Mouse (Mus musculus): ENCODE results near the gene Maml3.

Gene Maml3

GRCm38 (mm10) chr3:51904357-51904855 is 200.5 kb downstream of the Maml3 start:
- no peak for DNase-seq

- DNase-seq: no peak
Measured at GRCm38 (mm10) chr3:51901151-51901550, 203.7 kb downstream of the Maml3 start.

- DNase-seq: peak in 1 of 2 experiments; percentile 45
Measured at GRCm38 (mm10) chr3:51894514-51894913, 210.4 kb downstream of the Maml3 start.

- DNase-seq: no peak
Measured at GRCm38 (mm10) chr3:51891562-51892119, 213.2 kb downstream of the Maml3 start.

- DNase-seq: no peak
Measured at GRCm38 (mm10) chr3:51890181-51890580, 214.7 kb downstream of the Maml3 start.

- DNase-seq: peak; percentile 92 to 93
Measured at GRCm38 (mm10) chr3:51889776-51890175, 215.1 kb downstream of the Maml3 start.

- peak; percentile 53 to 62 for DNase-seq
Measured at GRCm38 (mm10) chr3:51888662-51889433, 216.0 kb downstream of the Maml3 start.

- peak; percentile 46 to 54 for DNase-seq
Measured at GRCm38 (mm10) chr3:51888295-51888661, 216.6 kb downstream of the Maml3 start.

- peak; percentile 37 to 50 for DNase-seq
Measured at GRCm38 (mm10) chr3:51885920-51886319, 219.0 kb downstream of the Maml3 start.

GRCm38 (mm10) chr3:51885487-51885886 is 219.4 kb downstream of the Maml3 start:
- DNase-seq: no peak

- no peak for DNase-seq
Measured at GRCm38 (mm10) chr3:51881981-51882380, 222.9 kb downstream of the Maml3 start.

- no peak for DNase-seq
Measured at GRCm38 (mm10) chr3:51881393-51881792, 223.5 kb downstream of the Maml3 start.

GRCm38 (mm10) chr3:51880506-51881036 is 224.3 kb downstream of the Maml3 start:
- DNase-seq: no peak

- DNase-seq: no peak
Measured at GRCm38 (mm10) chr3:51879211-51879610, 225.7 kb downstream of the Maml3 start.

GRCm38 (mm10) chr3:51878577-51878976 is 226.3 kb downstream of the Maml3 start:
- no peak for DNase-seq

GRCm38 (mm10) chr3:51876729-51877128 is 228.1 kb downstream of the Maml3 start:
- no peak for DNase-seq

- DNase-seq: no peak
Measured at GRCm38 (mm10) chr3:51875629-51876028, 229.2 kb downstream of the Maml3 start.

- DNase-seq: no peak
Measured at GRCm38 (mm10) chr3:51874252-51874651, 230.6 kb downstream of the Maml3 start.

GRCm38 (mm10) chr3:51872771-51873170 is 232.1 kb downstream of the Maml3 start:
- no peak for DNase-seq

- DNase-seq: no peak
Measured at GRCm38 (mm10) chr3:51871346-51871745, 233.5 kb downstream of the Maml3 start.

- DNase-seq: no peak
Measured at GRCm38 (mm10) chr3:51869980-51870379, 234.9 kb downstream of the Maml3 start.

GRCm38 (mm10) chr3:51868857-51869256 is 236.0 kb downstream of the Maml3 start:
- peak in 1 of 2 experiments; percentile 42 for DNase-seq

GRCm38 (mm10) chr3:51866446-51866845 is 238.4 kb downstream of the Maml3 start:
- DNase-seq: peak; percentile 74

GRCm38 (mm10) chr3:51861631-51862030 is 243.2 kb downstream of the Maml3 start:
- DNase-seq: no peak

Measured in cerebellum, postnatal 25 days (tissue).